Mouse (Mus musculus) thymus, adult 2 months (tissue): ENCODE results near the gene E130308A19Rik. TPM values are rescaled to one million over a fixed set of nuclear protein-coding genes. Genes with fewer than 3 reads are reported as not detected.

Source experiments
- DNase-seq: peaks from one replicate; pipeline ENCODE4 v3.0.0; 2021
- H3K27ac ChIP-seq: fragments of 200-500 bp; 2 replicates; pipeline ENCODE4 v1.5.1; 2012; ENCODE audit warnings: low read length, control low read depth; ENCODE audit not compliant: control insufficient read depth, insufficient read depth
- H3K27me3 ChIP-seq: fragments of 200-500 bp; 2 replicates; pipeline ENCODE4 v1.6.1; 2012; ENCODE audit warnings: mild to moderate bottlenecking, low read length, moderate library complexity, mixed read lengths; ENCODE audit not compliant: control insufficient read depth, insufficient read depth
- H3K36me3 ChIP-seq: fragments of 200-500 bp; 2 replicates; pipeline ENCODE4 v1.6.1; 2012; ENCODE audit warnings: mild to moderate bottlenecking, low read length, moderate library complexity; ENCODE audit not compliant: control insufficient read depth, insufficient read depth
- H3K4me1 ChIP-seq: fragments of 200-500 bp; replicated peaks from 2 replicates; pipeline ENCODE4 v1.6.1; 2012; ENCODE audit warnings: low read length; ENCODE audit not compliant: control insufficient read depth, insufficient read depth
- H3K4me3 ChIP-seq: fragments of 200-500 bp; 2 replicates; pipeline ENCODE4 v1.5.1; 2012; ENCODE audit warnings: mild to moderate bottlenecking, low read length, control low read depth, moderate library complexity; ENCODE audit not compliant: control insufficient read depth, insufficient read depth
- CTCF ChIP-seq: fragments of 200-500 bp; IDR thresholded peaks from 2 replicates; pipeline ENCODE4 v1.5.1; 2012; ENCODE audit warnings: mild to moderate bottlenecking, control low read depth, low read length, moderate library complexity, borderline replicate concordance; ENCODE audit not compliant: control insufficient read depth, poor library complexity, insufficient read depth; ENCODE audit errors: extremely low read depth
- POLR2A ChIP-seq: fragments of 200-500 bp; IDR thresholded peaks from 2 replicates; pipeline ENCODE4 v1.6.1; 2012; ENCODE audit warnings: mild to moderate bottlenecking, low read length, control low read depth, moderate library complexity; ENCODE audit not compliant: control insufficient read depth, poor library complexity, insufficient read depth; ENCODE audit errors: extremely low read depth
- WGBS: fragments of 180-500 bp; shearing (Covaris S2); methylation state at CpG from one replicate; pipeline ENCODE4 v1.1.7; 2018; 5-methylcytosine and 5-hydroxymethylcytosine counted together
- polyA plus RNA-seq: library from polyadenylated mRNA; depleted of rRNA; stranded (reverse); fragments of >200 nt; gene quantifications from 2 replicates; pipeline ENCODE4 v1.2.3, GENCODE M21; 2012; rRNA removed

The E130308A19Rik gene
- polyA plus RNA-seq, 1 experiment: 12.4 TPM

- 7% methylated on average over 45 of the region's 45 CpGs for WGBS
- H3K4me1 ChIP-seq: peaks cover 30% of the 10 kb centered on the region
- no peaks in the 10 kb centered on the region for H3K27me3 ChIP-seq
- H3K4me3 ChIP-seq: peak within 1 kb of the TSS; percentile 62
- TF ChIP-seq POLR2A (peak; percentile 72; the same call in 1 of the 2 replicates), CTCF (peak; percentile 63; the same call in 1 of the 2 replicates)
- DNase-seq: peak; percentile 93
- no peaks in the 10 kb centered on the region for H3K36me3 ChIP-seq
- peak within 1 kb of the TSS; percentile 47 for H3K27ac ChIP-seq
Observed at GRCm38 (mm10) chr4:59805181-59805967, 179.4 kb downstream of the E130308A19Rik start, which contains the start of gene Snx30. Gene Snx30, plus strand, starts transcription at chr4:59805840.

- H3K36me3 ChIP-seq: no peaks in the 10 kb centered on the region
- WGBS: under 1% methylated on average over 58 of the region's 58 CpGs
- peak; percentile 51 for DNase-seq
- TF ChIP-seq CTCF: no peak
- no peak for TF ChIP-seq POLR2A
- peaks cover 30% of the 10 kb centered on the region for H3K4me1 ChIP-seq
- no peak overlapping the region for H3K27ac ChIP-seq
- no peaks in the 10 kb centered on the region for H3K27me3 ChIP-seq
- H3K4me3 ChIP-seq: peak overlapping the region; percentile 62
Observed at GRCm38 (mm10) chr4:59805968-59806878, 180.2 kb downstream of the E130308A19Rik start.

- WGBS: 6% methylated on average over 9 of the region's 9 CpGs
- no peak for TF ChIP-seq CTCF
- no peak for TF ChIP-seq POLR2A
- no peaks in the 10 kb centered on the region for H3K36me3 ChIP-seq
- DNase-seq: no peak
- no peaks in the 10 kb centered on the region for H3K27me3 ChIP-seq
- peak overlapping the region; percentile 62 for H3K4me3 ChIP-seq
- H3K27ac ChIP-seq: no peak overlapping the region
- H3K4me1 ChIP-seq: peaks cover 30% of the 10 kb centered on the region
Observed at GRCm38 (mm10) chr4:59806879-59807195, 180.8 kb downstream of the E130308A19Rik start.

GRCm38 (mm10) chr4:59807521-59807920, 181.5 kb downstream of the E130308A19Rik start:
- WGBS: 17% methylated on average over 2 of the region's 2 CpGs
- Histone ChIP-seq H3K36me3 (no peaks in the 10 kb centered on the region), H3K4me1 (peaks cover 25% of the 10 kb centered on the region), H3K4me3 (no peak overlapping the region), H3K27me3 (no peaks in the 10 kb centered on the region), H3K27ac (no peak overlapping the region)
- TF ChIP-seq CTCF (no peak), POLR2A (no peak)
- DNase-seq: no peak

- WGBS: 70% methylated on average over 5 of the region's 5 CpGs
- no peak overlapping the region for H3K4me3 ChIP-seq
- H3K36me3 ChIP-seq: no peaks in the 10 kb centered on the region
- H3K4me1 ChIP-seq: peaks cover 23% of the 10 kb centered on the region
- H3K27me3 ChIP-seq: no peaks in the 10 kb centered on the region
- TF ChIP-seq POLR2A (no peak), CTCF (no peak)
- DNase-seq: peak; percentile 37
- H3K27ac ChIP-seq: no peak overlapping the region
Observed at GRCm38 (mm10) chr4:59808396-59808795, 182.4 kb downstream of the E130308A19Rik start.

Other genes with a start within 250 kb of the E130308A19Rik start
- 21.6 and 22.0 TPM in 2 replicates for gene Susd1, start 187.6 kb upstream of the E130308A19Rik start, polyA plus RNA-seq
- gene Ptbp3, start 76.8 kb upstream of the E130308A19Rik start, polyA plus RNA-seq: 90.4 and 107 TPM in 2 replicates
- gene Hsdl2, start 44.6 kb upstream of the E130308A19Rik start, polyA plus RNA-seq: 14.3 and 22.2 TPM in 2 replicates
- gene Inip, start 175.4 kb downstream of the E130308A19Rik start, polyA plus RNA-seq: 26.7 and 27.8 TPM in 2 replicates
- gene Snx30, start 179.6 kb downstream of the E130308A19Rik start, polyA plus RNA-seq: 6.1 and 7.8 TPM in 2 replicates